9 mouse cellular contexts compared by ENCODE assay signal in genomic region chr9:45039499-45039898, GRCm38 (mm10). TPM values are rescaled to one million over a fixed set of nuclear protein-coding genes. Genes with fewer than 3 reads are reported as not detected.
DNase-seq lines count a peak whose midpoint lies in the region; ATAC-seq lines count a peak whose summit lies in the region.
"Had no signal": no experiment of that assay in that cellular context is flagged by ENCODE, and none has a peak within 500 bp of the region (broad histone marks: within the 10 kb centered on the region; RNA-seq: fewer than 3 reads in every experiment).

Gene Mpzl2, plus strand, starts transcription at chr9:45039799.

- H3K36me3 ChIP-seq in hindbrain, embryonic 10.5 days = no peaks in the 10 kb centered on the region
- H3K36me3 ChIP-seq in hindbrain, embryonic 14.5 days (replicated peaks; ENCODE audit: control insufficient read depth, insufficient read depth) = no peaks in the 10 kb centered on the region
- H3K36me3 ChIP-seq in limb, embryonic 11.5 days (ENCODE audit: control insufficient read depth, insufficient read depth, low read length) = no peaks in the 10 kb centered on the region

- peak within 1 kb of the TSS; percentile 18; the same call in 1 of the 2 replicates for H3K4me3 ChIP-seq in hindbrain, embryonic 10.5 days
- H3K4me3 ChIP-seq in hindbrain, embryonic 14.5 days (replicated peaks; ENCODE audit: low read length) = no peak within 1 kb of the TSS
- no peak within 1 kb of the TSS for H3K4me3 ChIP-seq in limb, embryonic 11.5 days (ENCODE audit: low read depth, low read length)

- WGBS in hindbrain, embryonic 10.5 days = 65% methylated on average over 5 of the region's 5 CpGs
- WGBS in hindbrain, embryonic 14.5 days = 72% methylated on average over 5 of the region's 5 CpGs
- WGBS in limb, embryonic 11.5 days = 66% methylated on average over 5 of the region's 5 CpGs

- H3K27ac ChIP-seq in hindbrain, embryonic 10.5 days = no peak within 1 kb of the TSS
- no peak within 1 kb of the TSS for H3K27ac ChIP-seq in hindbrain, embryonic 14.5 days
- H3K27ac ChIP-seq in limb, embryonic 11.5 days (replicated peaks; ENCODE audit: low read depth, low read length) = no peak within 1 kb of the TSS

- H3K4me2 ChIP-seq in hindbrain, embryonic 14.5 days (replicated peaks) = no peak within 1 kb of the TSS; the same call in 1 of the 2 replicates
- H3K4me2 ChIP-seq in limb, embryonic 11.5 days (ENCODE audit: low read depth, severe bottlenecking) = peak within 1 kb of the TSS; percentile 15; the same call in 1 of the 2 replicates

- H3K27me3 ChIP-seq in hindbrain, embryonic 10.5 days (ENCODE audit: insufficient read depth, poor library complexity, severe bottlenecking) = peaks cover 65% of the 10 kb centered on the region
- peaks cover 65% of the 10 kb centered on the region for H3K27me3 ChIP-seq in hindbrain, embryonic 14.5 days (ENCODE audit: control insufficient read depth, insufficient read depth, low read length)
- H3K27me3 ChIP-seq in limb, embryonic 11.5 days (ENCODE audit: control insufficient read depth, insufficient read depth, low read length) = 0 out of 2 replicates have a peak, but pooled peaks cover 5% of the 10 kb centered on the region

- DNase-seq in hindbrain, embryonic 10.5 days (ENCODE audit: low spot score) = no peak
- DNase-seq in hindbrain, embryonic 14.5 days (ENCODE audit: low spot score) = no peak
- DNase-seq in urinary bladder, adult 2 months (ENCODE audit: low spot score) = no peak
- DNase-seq in urinary bladder, postnatal 4 days (ENCODE audit: low spot score in 2 of 2) = no peak
- DNase-seq in limb, embryonic 11.5 days (ENCODE audit: low spot score) = no peak
- DNase-seq in B cell, adult 2 months = no peak
- DNase-seq in kidney, postnatal 36 days = no peak
- DNase-seq: left cerebral cortex, postnatal 4 days had no signal

- no peak within 1 kb of the TSS for H3K9ac ChIP-seq in hindbrain, embryonic 14.5 days
- no peak within 1 kb of the TSS for H3K9ac ChIP-seq in limb, embryonic 11.5 days (ENCODE audit: low read length)

- H3K9me3 ChIP-seq in hindbrain, embryonic 10.5 days = no peaks in the 10 kb centered on the region
- no peaks in the 10 kb centered on the region for H3K9me3 ChIP-seq in hindbrain, embryonic 14.5 days (ENCODE audit: control insufficient read depth, low read length)
- no peaks in the 10 kb centered on the region for H3K9me3 ChIP-seq in limb, embryonic 11.5 days (ENCODE audit: control insufficient read depth, low read length)

- ATAC-seq in hindbrain, embryonic 14.5 days (ENCODE audit: low FRiP score) = no peak
- ATAC-seq in limb, embryonic 11.5 days (ENCODE audit: insufficient number of reproducible peaks, low FRiP score, low TSS enrichment, low read depth) = no peak
- ATAC-seq in granulocyte monocyte progenitor cell, adult 5-6 weeks (replicated peaks; ENCODE audit: poor library complexity, severe bottlenecking) = no peak

- peaks cover 25% of the 10 kb centered on the region for H3K4me1 ChIP-seq in hindbrain, embryonic 10.5 days (replicated peaks)
- H3K4me1 ChIP-seq in hindbrain, embryonic 14.5 days (replicated peaks; ENCODE audit: control insufficient read depth, insufficient read depth, low read length) = 0 out of 2 replicates have a peak, but pooled peaks cover 6% of the 10 kb centered on the region
- H3K4me1 ChIP-seq in limb, embryonic 11.5 days (ENCODE audit: control insufficient read depth, insufficient read depth, low read length) = peaks cover 17% of the 10 kb centered on the region

RNA-seq across cellular contexts. Expression of gene Mpzl2, which starts in this region (rescaled TPM):
- 2.8 and 4.3 TPM in 2 replicates for polyA plus RNA-seq in hindbrain, embryonic 10.5 days (2016; fragmentation: Nextera tagmentation; extraction: Ambion mirVana)
- polyA plus RNA-seq in hindbrain, embryonic 14.5 days (2014; fragmentation: Nextera tagmentation; extraction: Ambion mirVana) = 0.44 and 0.90 TPM in 2 replicates
- 53.5 and 62.3 TPM in 2 replicates for polyA plus RNA-seq in urinary bladder, adult 2 months (2012; rRNA removed)
- 11.6 and 14.1 TPM in 2 replicates for polyA plus RNA-seq in limb, embryonic 11.5 days (2014; fragmentation: Nextera tagmentation; extraction: Ambion mirVana)
- not detected in 2 replicates for total RNA-seq in granulocyte monocyte progenitor cell, adult 5-6 weeks (2014; fragmentation: Nextera tagmentation)
- total RNA-seq in granulocyte monocyte progenitor cell, adult 5-6 weeks (2017) = not detected in 2 replicates
